Mouse (Mus musculus): Measurements from ENCODE around the gene Gda.

Gda gene

GRCm38 (mm10) chr19:21376445-21377218, 96.6 kb downstream of the Gda start:
- DNase-seq (ENCODE audit: extremely low read depth, low read depth, low spot score) = no peak

- no peak for DNase-seq (ENCODE audit: extremely low read depth, low read depth, low spot score)
These were observed 100.0 kb downstream of the Gda start for GRCm38 (mm10) chr19:21373073-21373755.

GRCm38 (mm10) chr19:21372395-21373072, 100.7 kb downstream of the Gda start:
- DNase-seq (ENCODE audit: extremely low read depth, low read depth, low spot score) = no peak

- DNase-seq (ENCODE audit: extremely low read depth, low read depth, low spot score) = no peak
These were observed 101.9 kb downstream of the Gda start for GRCm38 (mm10) chr19:21371337-21371736.

- no peak for DNase-seq (ENCODE audit: extremely low read depth, low read depth, low spot score)
These were observed 102.5 kb downstream of the Gda start for GRCm38 (mm10) chr19:21370782-21371181.

- DNase-seq (ENCODE audit: extremely low read depth, low read depth, low spot score) = no peak
These were observed 104.1 kb downstream of the Gda start for GRCm38 (mm10) chr19:21369175-21369574.

GRCm38 (mm10) chr19:21368595-21368994, 104.7 kb downstream of the Gda start:
- no peak for DNase-seq (ENCODE audit: extremely low read depth, low read depth, low spot score)

GRCm38 (mm10) chr19:21357792-21358191, 115.5 kb downstream of the Gda start:
- no peak for DNase-seq (ENCODE audit: extremely low read depth, low read depth, low spot score)

- peak; percentile 99 for DNase-seq (ENCODE audit: extremely low read depth, low read depth, low spot score)
These were observed 123.6 kb downstream of the Gda start for GRCm38 (mm10) chr19:21349634-21350033.

GRCm38 (mm10) chr19:21346646-21347045, 126.6 kb downstream of the Gda start:
- no peak for DNase-seq (ENCODE audit: extremely low read depth, low read depth, low spot score)

Measured in fat pad, adult 2 months (tissue).